Mouse (Mus musculus) cerebellum, adult 8-10 months (tissue): ENCODE measurements around the gene Zrsr1.
A peak's percentile ranks its signal among the peaks of the same experiment; 100 is the strongest.

Source experiments
- DNase-seq: peaks from one replicate; pipeline ENCODE4 v3.0.0; 2022

The Zrsr1 gene

DNA sequence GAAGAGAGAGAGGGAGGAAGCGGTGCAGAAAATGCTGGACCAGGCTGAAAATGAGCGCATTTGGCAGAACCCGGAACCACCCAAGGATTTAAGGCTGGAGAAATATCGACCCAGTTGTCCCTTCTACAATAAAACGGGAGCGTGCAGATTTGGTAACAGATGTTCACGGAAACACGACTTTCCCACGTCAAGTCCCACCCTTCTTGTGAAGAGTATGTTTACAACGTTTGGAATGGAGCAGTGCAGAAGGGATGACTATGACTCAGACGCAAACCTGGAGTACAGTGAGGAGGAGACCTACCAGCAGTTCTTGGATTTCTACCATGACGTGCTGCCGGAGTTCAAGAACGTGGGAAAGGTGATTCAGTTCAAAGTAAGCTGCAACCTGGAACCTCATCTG is 1.8 kb downstream of the Zrsr1 start:
- DNase-seq = no peak

- no peak for DNase-seq
Measured at GRCm38 (mm10) chr11:22978215-22978614, 6.4 kb downstream of the Zrsr1 start.

DNA sequence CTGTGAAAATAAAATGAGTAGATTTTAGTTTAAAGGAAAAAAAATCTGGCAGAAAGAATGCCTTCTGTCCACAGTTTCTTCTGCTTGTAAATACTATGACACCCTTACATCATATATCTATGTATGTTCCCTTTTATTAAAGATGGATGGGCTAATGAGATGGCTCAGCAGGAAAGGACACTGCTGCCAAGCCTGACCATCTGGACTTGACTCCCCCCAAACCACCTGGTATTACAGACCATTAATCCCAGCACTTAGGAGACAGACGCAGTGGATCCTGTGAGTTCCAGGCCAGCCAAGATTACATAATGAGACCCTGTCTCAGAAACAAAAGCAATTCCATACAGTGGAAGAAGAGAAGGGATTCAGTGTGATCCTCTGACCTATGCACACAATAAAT is 6.9 kb downstream of the Zrsr1 start:
- peak; percentile 61 for DNase-seq

GRCm38 (mm10) chr11:22979221-22979620 is 7.4 kb downstream of the Zrsr1 start:
- no peak for DNase-seq

DNA sequence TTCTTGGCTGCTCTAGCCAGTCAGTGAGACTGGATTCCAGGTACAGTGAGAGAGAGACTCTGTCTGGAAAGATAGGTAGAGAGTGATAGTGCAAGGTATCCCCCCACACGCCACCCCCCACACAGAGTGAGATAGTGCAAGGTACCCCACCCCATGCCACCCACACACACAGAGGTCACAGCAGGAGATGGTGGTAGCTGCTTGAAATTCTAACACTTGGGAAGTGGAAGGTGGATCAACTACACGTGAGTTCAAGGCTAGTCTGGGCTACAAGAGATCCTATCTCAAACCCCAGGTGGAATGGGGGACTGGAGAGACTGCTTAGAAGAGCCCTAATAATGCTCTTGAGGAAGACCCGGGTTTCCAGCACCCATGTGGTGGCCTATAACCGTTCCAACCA is 9.2 kb downstream of the Zrsr1 start:
- DNase-seq = no peak

GRCm38 (mm10) chr11:22981543-22981950 is 9.7 kb downstream of the Zrsr1 start:
- DNase-seq = no peak

GRCm38 (mm10) chr11:22981984-22982757 is 10.4 kb downstream of the Zrsr1 start, which contains the start of the genes Gm28048 and Commd1:
Gene Gm28048, minus strand, starts transcription at chr11:22982090.
Gene Commd1, minus strand, starts transcription at chr11:22982382.
- peak; percentile 97 for DNase-seq

DNA sequence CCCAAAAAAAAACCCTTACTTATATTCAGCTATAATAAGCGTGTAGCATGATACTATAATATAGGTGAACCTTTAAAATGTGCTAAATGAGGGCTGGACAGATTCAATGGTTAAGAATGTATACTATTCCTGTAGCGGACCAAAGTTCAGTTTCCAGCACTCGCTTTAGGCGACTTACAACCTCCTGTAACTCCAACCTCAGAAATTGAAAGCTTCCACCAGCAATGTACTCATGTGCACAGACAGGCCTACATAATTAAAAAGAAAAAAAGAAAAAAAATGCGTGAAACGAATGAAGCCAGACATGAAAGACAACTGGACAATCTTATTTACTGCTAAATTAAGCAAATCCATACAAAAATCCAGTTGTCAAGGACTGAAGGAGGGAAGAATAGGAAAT is 11.0 kb downstream of the Zrsr1 start:
- no peak for DNase-seq

- DNase-seq = no peak
Measured at GRCm38 (mm10) chr11:22985510-22985909, 13.7 kb downstream of the Zrsr1 start.

DNA sequence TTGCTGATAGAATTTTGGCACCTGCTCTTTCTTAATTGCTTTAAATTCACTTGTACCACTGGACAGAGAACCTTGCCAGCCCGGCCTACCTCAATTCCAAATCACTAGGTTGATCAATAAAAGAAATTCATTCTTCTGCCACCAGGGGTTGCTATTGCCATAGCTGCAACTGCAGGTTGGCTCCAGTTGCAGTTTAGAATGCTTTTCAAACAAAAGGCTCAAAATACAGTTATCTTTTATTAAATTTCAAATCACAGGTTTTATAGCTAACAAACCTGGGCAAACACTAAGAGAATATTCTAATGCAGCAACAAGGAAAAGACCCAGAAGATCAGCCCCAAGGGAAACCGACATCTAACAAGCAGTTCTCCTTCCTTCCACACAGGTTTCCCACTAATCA is 15.6 kb downstream of the Zrsr1 start:
- peak; percentile 61 for DNase-seq

- no peak for DNase-seq
Measured at GRCm38 (mm10) chr11:22989786-22990185, 18.0 kb downstream of the Zrsr1 start.

- DNase-seq = peak; percentile 88
Measured at GRCm38 (mm10) chr11:22990393-22991126, 18.8 kb downstream of the Zrsr1 start, which contains the start of gene Cct4. Gene Cct4, plus strand, starts transcription at chr11:22990519.

DNA sequence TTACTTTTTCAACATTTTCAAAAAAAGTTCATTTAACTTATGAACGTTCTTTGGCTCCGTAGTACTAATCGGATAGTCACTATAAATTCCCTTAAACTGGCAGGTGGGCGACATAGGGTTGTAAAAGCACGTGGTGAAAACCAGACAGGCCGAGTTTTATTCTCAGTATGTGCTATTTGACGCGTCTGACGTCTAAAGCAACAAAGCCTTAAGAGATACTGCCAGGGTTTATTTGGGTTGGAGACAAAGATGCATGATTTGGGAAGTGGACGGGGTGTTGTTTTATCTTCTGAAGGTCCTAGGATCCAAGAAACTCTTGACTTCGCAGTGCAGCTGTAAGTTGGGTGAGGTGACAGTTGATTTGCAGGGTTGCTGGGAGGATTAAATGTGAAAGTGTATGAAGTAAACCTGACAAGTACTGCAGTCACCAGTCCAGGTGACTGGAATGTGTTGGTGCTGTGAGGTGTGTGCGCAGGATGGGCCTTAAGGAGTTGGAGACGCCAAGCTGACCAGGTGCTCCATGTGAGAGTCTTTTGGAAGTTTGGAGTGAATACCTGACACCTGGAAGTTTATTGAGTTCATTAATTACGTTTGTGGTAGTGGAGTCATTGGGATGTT is 19.5 kb downstream of the Zrsr1 start:
- no peak for DNase-seq

DNA sequence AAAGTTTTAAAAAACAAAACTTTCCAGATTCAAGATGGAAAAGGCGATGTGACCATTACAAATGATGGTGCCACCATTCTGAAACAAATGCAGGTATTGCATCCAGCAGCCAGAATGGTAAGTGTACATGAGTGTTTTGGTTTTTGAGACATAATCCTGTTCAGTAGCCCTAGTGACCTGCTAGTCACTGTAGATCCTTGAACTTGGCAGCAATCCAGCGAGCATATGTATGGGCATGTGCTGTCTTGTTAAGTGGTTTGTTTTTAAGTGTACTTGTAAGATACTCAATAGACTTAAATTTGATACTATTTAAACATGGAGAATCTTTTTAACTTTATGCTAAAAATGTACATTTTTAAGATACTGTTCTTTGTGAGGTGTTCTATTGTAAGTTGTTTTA is 22.5 kb downstream of the Zrsr1 start:
- no peak for DNase-seq

GRCm38 (mm10) chr11:22995461-22995860 is 23.7 kb downstream of the Zrsr1 start:
- DNase-seq = no peak

GRCm38 (mm10) chr11:22998308-22998707 is 26.5 kb downstream of the Zrsr1 start:
- no peak for DNase-seq

- no peak for DNase-seq
Measured at GRCm38 (mm10) chr11:23005276-23005675, 33.5 kb downstream of the Zrsr1 start.

DNA sequence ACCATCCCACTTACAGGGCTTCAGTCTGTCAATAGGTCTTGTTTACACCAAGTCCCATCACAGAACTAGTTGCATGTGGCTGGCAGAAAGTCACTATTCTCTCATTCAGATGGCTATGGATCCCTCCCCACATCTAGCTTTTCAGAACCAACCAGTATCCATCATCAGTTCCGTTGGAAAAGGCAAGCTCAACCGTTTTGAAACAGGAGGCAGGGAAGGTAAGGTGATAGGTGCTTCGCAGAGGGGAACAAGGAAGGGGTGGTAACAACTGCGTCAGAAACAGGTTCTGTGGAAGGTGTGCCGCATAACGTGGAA is 35.3 kb downstream of the Zrsr1 start:
- no peak for DNase-seq

DNA sequence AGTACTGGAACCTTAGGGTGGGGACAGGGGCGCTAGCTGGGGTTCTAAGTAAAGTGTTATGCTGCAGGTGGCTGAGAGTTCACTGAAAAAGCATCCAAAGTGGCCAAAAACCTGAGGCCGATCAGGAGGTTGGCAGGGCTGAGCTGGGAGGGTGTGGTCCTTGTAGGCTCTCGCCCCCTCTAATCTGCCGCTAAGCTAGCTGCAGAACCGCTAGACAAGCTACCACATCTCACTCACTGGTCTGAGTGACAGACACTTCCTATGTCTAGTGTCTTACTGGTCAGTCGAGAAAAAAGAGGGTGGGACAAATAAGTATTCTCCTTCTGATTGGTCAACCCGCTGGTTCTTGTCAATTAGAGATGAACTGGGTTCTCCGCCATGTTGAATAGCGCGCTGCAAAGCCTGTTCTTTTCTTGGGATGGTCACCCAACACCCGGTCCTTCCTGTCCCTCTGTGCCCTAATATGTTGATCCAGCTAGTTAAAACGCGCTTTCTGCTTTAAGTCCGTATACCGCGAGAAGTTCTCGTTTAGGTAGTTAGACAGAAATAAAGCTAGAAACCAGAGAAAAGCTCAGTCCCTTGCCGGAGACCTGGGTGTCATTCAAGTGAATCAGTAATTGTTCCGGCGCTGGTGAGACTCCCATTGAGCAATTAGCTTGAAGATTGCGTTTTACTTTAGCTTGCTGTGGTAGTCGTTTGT is 35.8 kb downstream of the Zrsr1 start, which contains the start of gene Fam161a:
Fam161a (plus strand) TSS at position 51 of the 700 bp plus-strand sequence.
- DNase-seq = peak; percentile 85

GRCm38 (mm10) chr11:23008181-23008823 is 36.5 kb downstream of the Zrsr1 start:
- DNase-seq = peak; percentile 79

GRCm38 (mm10) chr11:23008824-23009200 is 37.0 kb downstream of the Zrsr1 start:
- DNase-seq = no peak

GRCm38 (mm10) chr11:23013096-23013495 is 41.3 kb downstream of the Zrsr1 start:
- no peak for DNase-seq
